Mouse (Mus musculus): Measurements from ENCODE around the gene Scnn1g. TPM values are rescaled to one million over a fixed set of nuclear protein-coding genes. Genes with fewer than 3 reads are reported as not detected.

Gene Scnn1g
- not detected in 2 replicates for polyA plus RNA-seq (2015; fragmentation: Nextera tagmentation; extraction: Ambion mirVana)

DNA sequence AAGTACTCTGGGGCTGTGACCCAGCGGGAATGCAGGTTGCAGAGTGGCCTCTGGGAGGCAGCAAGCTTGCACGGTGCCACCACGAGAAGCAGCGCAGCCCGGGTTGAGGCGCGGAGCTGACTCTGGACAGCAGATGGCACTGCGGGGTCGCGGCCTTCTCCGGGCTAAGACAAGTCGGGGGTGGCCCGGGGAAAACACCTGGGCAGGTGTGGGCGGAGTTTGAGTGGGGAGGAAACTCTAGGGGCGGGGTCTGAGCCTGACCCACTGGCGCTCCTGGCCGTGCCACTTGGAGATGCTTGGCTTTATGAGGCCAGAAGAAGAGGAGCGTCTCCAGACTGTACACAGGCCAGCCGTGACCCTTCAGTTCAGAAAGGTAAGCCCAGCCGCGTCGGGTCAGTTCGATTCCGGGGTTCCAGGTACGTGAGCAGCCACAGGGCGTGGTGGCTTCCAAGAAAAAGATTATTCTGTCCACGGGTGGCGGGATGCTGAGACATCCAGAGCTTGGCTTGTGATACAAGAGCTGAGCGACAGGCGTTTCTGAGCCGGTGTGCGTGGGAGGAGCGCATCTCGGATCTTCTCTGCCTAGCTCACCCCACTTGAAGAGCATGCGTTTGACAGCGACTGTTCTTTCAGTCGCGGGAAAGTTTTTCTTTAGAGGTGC, at the start of gene Scnn1g:
TSS of gene Scnn1g (plus strand) at position 309 of the 661 bp plus-strand sequence.

DNA sequence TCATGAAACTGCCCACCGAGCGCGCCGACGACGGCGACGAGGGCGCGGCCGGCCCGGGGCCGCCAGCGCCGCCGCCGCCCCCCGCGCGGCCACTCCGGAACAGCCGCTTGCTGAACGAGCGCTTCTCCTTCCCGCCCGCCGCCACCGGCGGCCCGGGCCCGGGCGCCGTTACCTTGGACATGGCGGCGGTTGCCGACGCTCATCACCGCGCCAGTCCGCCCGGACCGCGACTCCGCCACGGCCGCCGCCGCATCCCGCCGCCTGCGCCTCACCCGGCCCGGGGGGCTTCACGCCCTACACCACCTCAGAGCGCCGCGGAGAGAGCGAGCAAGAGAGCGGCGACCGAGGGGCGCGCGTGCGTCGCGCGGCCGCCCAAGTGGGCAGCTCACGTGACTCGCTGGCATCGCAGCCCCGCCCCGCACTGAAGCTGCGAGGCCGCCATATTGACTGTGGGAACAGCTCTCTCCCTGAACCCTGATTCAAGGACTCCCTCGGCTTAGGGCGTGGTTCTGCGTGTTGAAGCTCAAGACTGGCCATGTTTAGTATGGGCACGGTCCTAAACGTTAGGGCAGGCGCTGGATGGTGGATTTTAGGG, 27.1 kb upstream of the Scnn1g start, which contains the start of gene Usp31:
TSS of gene Usp31 (minus strand) at position 181 of the 595 bp plus-strand sequence.

Other genes with a start within 250 kb of the Scnn1g start
- 1.3 and 1.7 TPM in 2 replicates for gene Usp31, start 27.2 kb upstream of the Scnn1g start, polyA plus RNA-seq (2015; fragmentation: Nextera tagmentation; extraction: Ambion mirVana)
- not detected in 2 replicates for gene Scnn1b, start 130.6 kb downstream of the Scnn1g start, polyA plus RNA-seq (2015; fragmentation: Nextera tagmentation; extraction: Ambion mirVana)
- 10.3 and 12.1 TPM in 2 replicates for gene Cog7, start 247.2 kb downstream of the Scnn1g start, polyA plus RNA-seq (2015; fragmentation: Nextera tagmentation; extraction: Ambion mirVana)